Mouse (Mus musculus): Measurements from ENCODE around the gene Lgals1.
A peak's percentile ranks its signal among the peaks of the same experiment; 100 is the strongest.

Lgals1 gene

GRCm38 (mm10) chr15:78926021-78926919 lies at the start of gene Lgals1:
Lgals1 (plus strand) TSS chr15:78926725.
- peak; percentile 96 for DNase-seq (ENCODE audit: low read depth)

- DNase-seq (ENCODE audit: low read depth), result peak; percentile 98
These were observed 49.3 kb upstream of the Lgals1 start, which contains the start of gene Gga1 for GRCm38 (mm10) chr15:78876991-78877809. Gga1 (plus strand) TSS chr15:78877190.

- peak; percentile 36 for DNase-seq (ENCODE audit: low read depth)
These were observed 48.6 kb upstream of the Lgals1 start for GRCm38 (mm10) chr15:78877810-78878390.

GRCm38 (mm10) chr15:78878792-78879516 lies 47.6 kb upstream of the Lgals1 start:
- peak; percentile 84 for DNase-seq (ENCODE audit: low read depth)

- no peak for DNase-seq (ENCODE audit: low read depth)
These were observed 46.1 kb upstream of the Lgals1 start for GRCm38 (mm10) chr15:78880432-78880831.

- peak; percentile 31 for DNase-seq (ENCODE audit: low read depth)
These were observed 44.7 kb upstream of the Lgals1 start for GRCm38 (mm10) chr15:78881828-78882227.

GRCm38 (mm10) chr15:78889401-78889853 lies 37.1 kb upstream of the Lgals1 start:
- DNase-seq (ENCODE audit: low read depth), result no peak

- no peak for DNase-seq (ENCODE audit: low read depth)
These were observed 34.1 kb upstream of the Lgals1 start for GRCm38 (mm10) chr15:78892440-78892839.

GRCm38 (mm10) chr15:78894726-78895125 lies 31.8 kb upstream of the Lgals1 start:
- DNase-seq (ENCODE audit: low read depth), result peak; percentile 86

GRCm38 (mm10) chr15:78895741-78896140 lies 30.8 kb upstream of the Lgals1 start:
- DNase-seq (ENCODE audit: low read depth), result peak; percentile 60

GRCm38 (mm10) chr15:78896149-78896548 lies 30.4 kb upstream of the Lgals1 start:
- DNase-seq (ENCODE audit: low read depth), result peak; percentile 84

- peak; percentile 58 for DNase-seq (ENCODE audit: low read depth)
These were observed 29.0 kb upstream of the Lgals1 start for GRCm38 (mm10) chr15:78897488-78897887.

- no peak for DNase-seq (ENCODE audit: low read depth)
These were observed 28.0 kb upstream of the Lgals1 start for GRCm38 (mm10) chr15:78898507-78899001.

- peak; percentile 61 for DNase-seq (ENCODE audit: low read depth)
These were observed 27.2 kb upstream of the Lgals1 start, which contains the start of gene Gm49510 for GRCm38 (mm10) chr15:78899409-78899739. Gm49510 (plus strand) TSS chr15:78899667.

GRCm38 (mm10) chr15:78899740-78900584 lies 26.6 kb upstream of the Lgals1 start, which contains the start of gene Sh3bp1:
Sh3bp1 (plus strand) TSS chr15:78899768.
- peak; percentile 51 for DNase-seq (ENCODE audit: low read depth)

- DNase-seq (ENCODE audit: low read depth), result no peak
These were observed 25.7 kb upstream of the Lgals1 start for GRCm38 (mm10) chr15:78900585-78901421.

GRCm38 (mm10) chr15:78901422-78901789 lies 25.1 kb upstream of the Lgals1 start:
- no peak for DNase-seq (ENCODE audit: low read depth)

- DNase-seq (ENCODE audit: low read depth), result peak; percentile 82
These were observed 23.3 kb upstream of the Lgals1 start for GRCm38 (mm10) chr15:78903243-78903642.

GRCm38 (mm10) chr15:78908399-78908798 lies 18.1 kb upstream of the Lgals1 start:
- no peak for DNase-seq (ENCODE audit: low read depth)

Measured in 416B (cell line).